Mouse (Mus musculus): ENCODE data around the gene Ovca2.

The Ovca2 gene

GRCm38 (mm10) chr11:75152603-75153557 is 25.8 kb downstream of the Ovca2 start:
- peak; percentile 73 to 79 for DNase-seq

- no peak for DNase-seq
Measured at GRCm38 (mm10) chr11:75150346-75150745, 28.3 kb downstream of the Ovca2 start.

GRCm38 (mm10) chr11:75148332-75149035 is 30.2 kb downstream of the Ovca2 start:
- DNase-seq = no peak

GRCm38 (mm10) chr11:75147846-75148168 is 30.8 kb downstream of the Ovca2 start:
- DNase-seq = no peak

- DNase-seq = no peak
Measured at GRCm38 (mm10) chr11:75147106-75147845, 31.4 kb downstream of the Ovca2 start.

- no peak for DNase-seq
Measured at GRCm38 (mm10) chr11:75145841-75146240, 32.8 kb downstream of the Ovca2 start.

GRCm38 (mm10) chr11:75142749-75143148 is 35.9 kb downstream of the Ovca2 start:
- DNase-seq = no peak

- DNase-seq = no peak
Measured at GRCm38 (mm10) chr11:75141913-75142312, 36.7 kb downstream of the Ovca2 start.

GRCm38 (mm10) chr11:75141038-75141437 is 37.6 kb downstream of the Ovca2 start:
- no peak for DNase-seq

- no peak for DNase-seq
Measured at GRCm38 (mm10) chr11:75140431-75140830, 38.2 kb downstream of the Ovca2 start.

- peak; percentile 48 to 60 for DNase-seq
Measured at GRCm38 (mm10) chr11:75139122-75139963, 39.3 kb downstream of the Ovca2 start.

- no peak for DNase-seq
Measured at GRCm38 (mm10) chr11:75136666-75137398, 41.8 kb downstream of the Ovca2 start.

- DNase-seq = no peak
Measured at GRCm38 (mm10) chr11:75135358-75135757, 43.3 kb downstream of the Ovca2 start.

- no peak for DNase-seq
Measured at GRCm38 (mm10) chr11:75134485-75135068, 44.1 kb downstream of the Ovca2 start.

- no peak for DNase-seq
Measured at GRCm38 (mm10) chr11:75133951-75134350, 44.7 kb downstream of the Ovca2 start.

GRCm38 (mm10) chr11:75133391-75133790 is 45.2 kb downstream of the Ovca2 start:
- DNase-seq = peak; percentile 45 to 61

- peak; percentile 73 to 78 for DNase-seq
Measured at GRCm38 (mm10) chr11:75132278-75132677, 46.4 kb downstream of the Ovca2 start.

GRCm38 (mm10) chr11:75131300-75131699 is 47.3 kb downstream of the Ovca2 start:
- no peak for DNase-seq

GRCm38 (mm10) chr11:75129481-75129880 is 49.2 kb downstream of the Ovca2 start:
- DNase-seq = no peak

GRCm38 (mm10) chr11:75126384-75126783 is 52.3 kb downstream of the Ovca2 start:
- no peak for DNase-seq
